Mouse (Mus musculus) hindbrain, embryonic 10.5 days (tissue): ENCODE measurements around the gene Akirin2. TPM values are rescaled to one million over a fixed set of nuclear protein-coding genes. Genes with fewer than 3 reads are reported as not detected.
"Not testable (repeated sequence)": the region's sequence is repeated elsewhere in the genome, so short reads cannot be mapped to it uniquely, and the experiment has no call there.

Source experiments
- DNase-seq: peaks from one replicate; pipeline ENCODE4 v3.0.0-alpha.2; 2017; ENCODE audit warnings: low spot score
- H3K27ac ChIP-seq: fragments of 300-500 bp; sonication (generic); 2 replicates; pipeline ENCODE4 v1.5.1; 2016; ENCODE audit warnings: mild to moderate bottlenecking, moderate library complexity
- H3K27me3 ChIP-seq: fragments of 300-500 bp; sonication (generic); 2 replicates; pipeline ENCODE4 v1.6.1; 2016; ENCODE audit warnings: mild to moderate bottlenecking; ENCODE audit not compliant: poor library complexity, insufficient read depth, severe bottlenecking
- H3K36me3 ChIP-seq: fragments of 300-500 bp; sonication (generic); 2 replicates; pipeline ENCODE4 v1.6.1; 2016; ENCODE audit warnings: mild to moderate bottlenecking, moderate library complexity
- H3K4me1 ChIP-seq: fragments of 300-500 bp; sonication (generic); replicated peaks from 2 replicates; pipeline ENCODE4 v1.6.1; 2016; ENCODE audit warnings: mild to moderate bottlenecking
- H3K4me3 ChIP-seq: fragments of 300-500 bp; sonication (generic); 2 replicates; pipeline ENCODE4 v1.5.1; 2016; ENCODE audit warnings: mild to moderate bottlenecking, moderate library complexity
- H3K9me3 ChIP-seq: fragments of 300-500 bp; sonication (generic); 2 replicates; pipeline ENCODE4 v1.6.1; 2016; ENCODE audit warnings: mild to moderate bottlenecking, moderate library complexity
- WGBS: fragments of 180-500 bp; shearing (Covaris S2); methylation state at CpG from one replicate; pipeline ENCODE4 v1.1.7; 2016; 5-methylcytosine and 5-hydroxymethylcytosine counted together
- polyA plus RNA-seq: library from polyadenylated mRNA; unstranded; fragments of >200 nt; fragmentation: Nextera tagmentation; extraction: Ambion mirVana; gene quantifications from 2 replicates; pipeline ENCODE4 v1.2.1, GENCODE M21; 2016

The Akirin2 gene
- polyA plus RNA-seq, 1 experiment from 2014 or later = 85.7 TPM

DNA sequence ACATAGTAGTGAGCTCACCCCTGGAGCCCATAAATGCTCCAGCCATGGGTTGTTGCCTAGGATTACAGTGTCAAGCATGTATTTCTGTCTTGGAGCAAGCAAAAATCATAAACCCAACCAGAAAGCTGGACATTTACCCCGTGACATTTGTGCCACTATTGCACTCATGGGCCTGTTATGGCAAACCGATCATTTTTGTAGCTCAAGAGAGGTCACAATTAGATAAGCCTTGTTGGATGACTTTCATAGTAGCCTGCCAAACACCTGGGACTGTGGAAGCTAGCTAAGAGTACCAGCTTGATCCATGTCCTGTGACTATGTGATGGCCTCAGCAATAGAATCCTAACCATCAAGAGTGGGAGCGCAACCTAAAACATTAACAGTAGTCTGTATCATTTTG lies 4.9 kb downstream of the Akirin2 start:
- Histone ChIP-seq H3K36me3 (peaks cover 19% of the 10 kb centered on the region; the same call in 1 of the 2 replicates), H3K27me3 (no peaks in the 10 kb centered on the region), H3K4me3 (no peak overlapping the region), H3K9me3 (no peaks in the 10 kb centered on the region), H3K4me1 (peaks cover 47% of the 10 kb centered on the region), H3K27ac (no peak overlapping the region)
- 92% methylated on average over 3 of the region's 3 CpGs for WGBS
- no peak for DNase-seq

DNA sequence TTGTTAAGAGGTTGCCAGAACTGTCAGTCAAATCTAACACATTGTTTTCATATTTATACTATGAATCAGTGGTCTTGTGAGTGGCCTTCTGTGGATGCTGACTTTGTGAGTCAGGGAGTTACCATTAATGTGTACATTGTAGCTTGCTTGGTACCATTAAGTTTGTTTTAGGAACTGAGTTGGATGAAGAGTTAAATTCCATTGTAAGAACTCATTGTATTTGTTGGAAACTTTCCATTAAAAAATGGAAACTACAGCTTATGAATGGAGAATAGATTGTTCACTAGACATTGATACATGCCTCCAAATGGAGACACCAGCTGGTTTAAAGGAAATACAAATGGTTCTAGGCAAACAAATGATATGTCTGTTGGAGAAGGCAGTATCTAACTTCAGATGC lies 5.4 kb downstream of the Akirin2 start:
- Histone ChIP-seq H3K4me1 (peaks cover 47% of the 10 kb centered on the region), H3K4me3 (no peak overlapping the region), H3K36me3 (peaks cover 19% of the 10 kb centered on the region; the same call in 1 of the 2 replicates), H3K9me3 (no peaks in the 10 kb centered on the region), H3K27me3 (no peaks in the 10 kb centered on the region), H3K27ac (no peak overlapping the region)
- DNase-seq = no peak

- Histone ChIP-seq H3K9me3 (no peaks in the 10 kb centered on the region), H3K36me3 (peaks cover 39% of the 10 kb centered on the region), H3K27me3 (no peaks in the 10 kb centered on the region), H3K27ac (no peak overlapping the region), H3K4me3 (no peak overlapping the region), H3K4me1 (peaks cover 9% of the 10 kb centered on the region)
- peak; percentile 39 for DNase-seq
- 58% methylated on average over 4 of the region's 4 CpGs for WGBS
Measured at GRCm38 (mm10) chr4:34560971-34561370, 10.2 kb downstream of the Akirin2 start.

- no peaks in the 10 kb centered on the region for H3K4me1 ChIP-seq
- H3K27ac ChIP-seq = no peak overlapping the region
- no peak for DNase-seq
- H3K27me3 ChIP-seq = no peaks in the 10 kb centered on the region
- no peaks in the 10 kb centered on the region for H3K9me3 ChIP-seq
- no peak overlapping the region for H3K4me3 ChIP-seq
- WGBS = 93% methylated on average over 6 of the region's 6 CpGs
- H3K36me3 ChIP-seq = peaks cover 91% of the 10 kb centered on the region
Measured at GRCm38 (mm10) chr4:34566226-34566625, 15.5 kb downstream of the Akirin2 start.

DNA sequence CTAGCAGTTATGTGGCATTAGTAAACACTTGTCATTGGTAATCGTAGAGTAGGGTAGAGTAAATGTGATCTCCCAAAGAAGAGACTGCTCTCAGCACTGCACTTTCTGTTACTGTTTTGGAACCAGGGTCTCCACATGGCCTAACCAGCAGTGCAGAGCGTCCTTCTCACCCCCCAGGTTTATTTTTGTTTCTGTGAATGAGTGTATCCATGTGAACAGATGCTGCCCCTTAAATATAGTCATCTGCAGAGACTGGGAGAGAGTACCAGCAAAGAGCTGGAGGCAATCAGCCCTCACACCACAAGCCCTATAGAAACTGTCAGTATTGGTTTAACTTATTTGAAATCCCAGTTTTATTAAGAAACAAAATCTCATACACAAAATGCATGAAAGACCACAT lies 22.1 kb downstream of the Akirin2 start:
- no peak overlapping the region for H3K4me3 ChIP-seq
- WGBS = 89% methylated on average over 2 of the region's 2 CpGs
- H3K27ac ChIP-seq = no peak overlapping the region
- no peaks in the 10 kb centered on the region for H3K4me1 ChIP-seq
- no peaks in the 10 kb centered on the region for H3K9me3 ChIP-seq
- H3K36me3 ChIP-seq = peaks cover 100% of the 10 kb centered on the region
- H3K27me3 ChIP-seq = no peaks in the 10 kb centered on the region
- no peak for DNase-seq

GRCm38 (mm10) chr4:34577028-34577427 lies 26.3 kb downstream of the Akirin2 start:
- Histone ChIP-seq H3K9me3 (no peaks in the 10 kb centered on the region), H3K4me1 (no peaks in the 10 kb centered on the region), H3K27ac (no peak overlapping the region), H3K36me3 (peaks cover 99% of the 10 kb centered on the region), H3K27me3 (no peaks in the 10 kb centered on the region), H3K4me3 (no peak overlapping the region)
- 95% methylated on average over 2 of the region's 2 CpGs for WGBS
- DNase-seq = no peak

DNA sequence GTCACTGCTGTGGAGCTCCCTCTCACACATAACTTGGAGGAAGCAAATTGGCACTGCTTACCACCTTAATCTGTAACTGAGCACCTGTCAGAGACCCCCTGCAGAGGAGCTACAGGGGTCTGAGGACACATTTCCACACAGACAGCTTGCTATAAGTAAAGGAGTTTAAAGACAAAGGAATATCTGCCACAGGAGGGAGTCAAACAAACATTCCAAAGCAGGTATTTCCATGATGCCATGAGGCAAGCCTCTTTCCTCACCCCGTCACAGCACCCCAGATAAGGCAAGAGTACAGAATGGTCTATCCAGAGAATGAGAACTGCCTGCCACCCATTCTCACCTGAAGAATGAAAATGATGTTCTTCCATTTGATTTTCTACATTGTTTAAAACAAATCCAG lies 28.5 kb downstream of the Akirin2 start:
- DNase-seq = no peak
- Histone ChIP-seq H3K9me3 (no peaks in the 10 kb centered on the region), H3K27ac (no peak overlapping the region), H3K4me3 (no peak overlapping the region), H3K27me3 (no peaks in the 10 kb centered on the region), H3K4me1 (no peaks in the 10 kb centered on the region), H3K36me3 (peaks cover 99% of the 10 kb centered on the region)
- 95% methylated on average over 1 of the region's 1 CpGs for WGBS

- H3K9me3 ChIP-seq, H3K27me3 ChIP-seq, H3K4me1 ChIP-seq, DNase-seq, H3K4me3 ChIP-seq, H3K27ac ChIP-seq: not testable (repeated sequence)
- WGBS = 87% methylated on average over 1 of the region's 1 CpGs
- H3K36me3 ChIP-seq = peaks cover 92% of the 10 kb centered on the region
Measured at GRCm38 (mm10) chr4:34581489-34581888, 30.8 kb downstream of the Akirin2 start.

- H3K27me3 ChIP-seq = no peaks in the 10 kb centered on the region
- no peak overlapping the region for H3K4me3 ChIP-seq
- WGBS = 67% methylated on average over 7 of the region's 7 CpGs
- H3K4me1 ChIP-seq = no peaks in the 10 kb centered on the region
- H3K36me3 ChIP-seq = peaks cover 91% of the 10 kb centered on the region
- no peak for DNase-seq
- H3K9me3 ChIP-seq = no peaks in the 10 kb centered on the region
- no peak overlapping the region for H3K27ac ChIP-seq
Measured at GRCm38 (mm10) chr4:34581990-34582389, 31.3 kb downstream of the Akirin2 start.

DNA sequence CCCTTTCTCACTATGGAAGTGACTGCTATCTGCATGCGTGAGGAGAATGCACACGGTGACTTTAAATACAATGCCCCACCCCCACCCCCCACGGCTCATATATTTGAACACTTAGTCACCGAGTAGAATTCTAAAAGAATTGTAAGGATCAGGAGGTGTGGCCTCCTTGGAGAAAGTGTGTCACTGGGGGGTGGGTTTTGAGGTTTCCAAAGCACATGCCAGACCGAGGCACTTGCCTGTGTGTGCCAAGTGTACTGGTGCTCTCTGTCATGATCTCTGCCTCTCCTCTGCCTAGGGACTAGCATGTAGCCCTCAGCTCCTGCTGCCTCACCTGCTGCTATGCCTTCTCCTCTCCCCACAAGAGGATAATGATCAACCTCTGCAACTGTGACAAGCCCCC lies 31.7 kb downstream of the Akirin2 start:
- H3K27ac ChIP-seq = no peak overlapping the region
- H3K27me3 ChIP-seq = no peaks in the 10 kb centered on the region
- peaks cover 91% of the 10 kb centered on the region for H3K36me3 ChIP-seq
- H3K4me3 ChIP-seq = no peak overlapping the region
- H3K4me1 ChIP-seq = no peaks in the 10 kb centered on the region
- H3K9me3 ChIP-seq = no peaks in the 10 kb centered on the region
- WGBS = 67% methylated on average over 5 of the region's 5 CpGs
- no peak for DNase-seq

GRCm38 (mm10) chr4:34583427-34583826 lies 32.7 kb downstream of the Akirin2 start:
- Histone ChIP-seq H3K36me3 (peaks cover 83% of the 10 kb centered on the region), H3K4me3 (no peak overlapping the region)
- WGBS = 93% methylated on average over 3 of the region's 3 CpGs

GRCm38 (mm10) chr4:34584871-34585607 lies 34.3 kb downstream of the Akirin2 start:
- Histone ChIP-seq H3K4me3 (no peak overlapping the region), H3K27me3 (no peaks in the 10 kb centered on the region), H3K36me3 (peaks cover 75% of the 10 kb centered on the region), H3K9me3 (no peaks in the 10 kb centered on the region), H3K4me1 (no peaks in the 10 kb centered on the region), H3K27ac (no peak overlapping the region)
- no peak for DNase-seq
- WGBS = 91% methylated on average over 7 of the region's 7 CpGs

More at GRCm38 (mm10) chr4:34583427-34583826, 32.7 kb downstream of the Akirin2 start:
- Histone ChIP-seq H3K4me1 (no peaks in the 10 kb centered on the region), H3K27me3 (no peaks in the 10 kb centered on the region), H3K27ac (no peak overlapping the region), H3K9me3 (no peaks in the 10 kb centered on the region)
- no peak for DNase-seq

- H3K9me3 ChIP-seq = no peaks in the 10 kb centered on the region
- H3K27me3 ChIP-seq = no peaks in the 10 kb centered on the region
- H3K36me3 ChIP-seq = peaks cover 88% of the 10 kb centered on the region
- 97% methylated on average over 6 of the region's 6 CpGs for WGBS
- H3K4me3 ChIP-seq = no peak overlapping the region
- no peak overlapping the region for H3K27ac ChIP-seq
- H3K4me1 ChIP-seq = no peaks in the 10 kb centered on the region
- DNase-seq = no peak
Measured at GRCm38 (mm10) chr4:34603123-34603522, 52.4 kb downstream of the Akirin2 start.

DNA sequence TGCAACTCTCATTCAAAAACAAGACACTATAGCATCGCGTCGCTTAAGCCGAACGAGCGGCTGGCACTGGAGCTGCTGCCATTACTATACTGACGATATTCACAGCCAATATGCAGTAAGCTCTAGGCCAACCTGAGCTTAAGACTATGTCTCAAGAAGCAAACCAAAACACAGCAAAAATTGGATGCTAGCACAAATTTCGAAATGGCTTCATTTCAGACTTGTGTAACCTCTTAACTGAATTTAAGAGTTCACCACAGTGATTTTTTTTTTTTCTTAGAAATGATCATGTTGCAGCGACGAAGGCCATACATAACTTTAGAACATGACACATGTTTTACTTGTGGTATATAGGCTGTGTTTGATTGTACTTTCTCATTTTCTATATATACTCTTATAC lies 55.9 kb downstream of the Akirin2 start:
- Histone ChIP-seq H3K9me3 (no peaks in the 10 kb centered on the region), H3K4me1 (no peaks in the 10 kb centered on the region), H3K27me3 (no peaks in the 10 kb centered on the region), H3K27ac (no peak overlapping the region), H3K4me3 (no peak overlapping the region), H3K36me3 (peaks cover 77% of the 10 kb centered on the region)
- no peak for DNase-seq
- 97% methylated on average over 10 of the region's 10 CpGs for WGBS
